Mouse (Mus musculus): Measurements from ENCODE around the gene Ifnl2. TPM values are rescaled to one million over a fixed set of nuclear protein-coding genes. Genes with fewer than 3 reads are reported as not detected.
"Not testable (repeated sequence)": the region's sequence is repeated elsewhere in the genome, so short reads cannot be mapped to it uniquely, and the experiment has no call there.

Ifnl2 gene
- polyA plus RNA-seq (2012): not detected in 2 replicates

DNA sequence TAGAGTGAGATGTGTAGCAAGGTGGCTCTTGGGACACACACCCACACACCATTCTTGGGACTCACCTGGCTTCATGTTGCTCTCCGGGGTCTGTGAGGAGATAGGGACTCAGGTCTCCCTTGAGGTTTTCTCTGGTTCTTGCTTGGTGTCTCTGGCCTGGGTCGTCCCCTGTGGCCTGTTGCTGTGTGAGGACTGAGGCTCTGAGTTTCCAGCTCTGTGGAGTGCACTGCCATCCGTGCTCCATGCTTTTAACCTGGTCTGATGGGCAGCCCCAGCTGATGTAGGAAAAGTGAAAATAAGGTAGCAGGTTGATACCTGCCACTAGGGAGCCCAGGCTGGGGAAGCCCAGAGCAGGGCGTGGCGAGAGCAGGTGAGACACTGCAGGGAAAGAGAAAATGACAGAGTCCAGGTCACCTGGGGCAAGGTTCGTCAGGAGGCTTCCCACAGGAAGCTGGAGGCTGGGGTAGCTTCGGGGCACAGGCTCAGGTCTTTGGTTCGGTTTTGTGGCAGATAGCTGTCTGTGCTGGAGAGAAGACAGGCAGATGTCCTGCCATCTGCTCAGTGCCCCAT is at the start of gene Ifnl2:
Gene Ifnl2 (minus strand): TSS at position 51 of the 570 bp plus-strand sequence.
- TF ChIP-seq GATA1 (IDR thresholded peaks at IDR 0.05; ENCODE audit: low read length): not testable (repeated sequence)

DNA sequence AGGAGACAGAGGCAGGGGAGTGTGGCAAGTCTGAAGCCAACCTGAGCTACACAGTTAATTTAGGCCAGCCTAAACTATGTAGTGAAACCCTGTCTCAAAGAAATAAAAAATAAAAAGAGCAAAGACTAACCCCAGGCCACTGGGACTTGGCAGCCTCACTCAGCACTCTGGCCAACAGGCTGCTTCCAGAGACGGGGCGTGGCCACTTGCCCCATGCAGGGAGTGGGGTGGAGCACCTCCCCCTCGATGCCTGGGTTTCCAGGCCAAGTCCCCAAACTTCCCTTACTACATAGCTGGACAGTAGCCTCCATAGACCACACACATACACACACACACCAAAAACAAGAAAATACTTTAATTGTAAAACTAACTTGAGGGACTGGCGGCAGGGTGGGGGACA is 48.2 kb upstream of the Ifnl2 start:
- TF ChIP-seq GATA1 (IDR thresholded peaks at IDR 0.05; ENCODE audit: low read length): no peak

DNA sequence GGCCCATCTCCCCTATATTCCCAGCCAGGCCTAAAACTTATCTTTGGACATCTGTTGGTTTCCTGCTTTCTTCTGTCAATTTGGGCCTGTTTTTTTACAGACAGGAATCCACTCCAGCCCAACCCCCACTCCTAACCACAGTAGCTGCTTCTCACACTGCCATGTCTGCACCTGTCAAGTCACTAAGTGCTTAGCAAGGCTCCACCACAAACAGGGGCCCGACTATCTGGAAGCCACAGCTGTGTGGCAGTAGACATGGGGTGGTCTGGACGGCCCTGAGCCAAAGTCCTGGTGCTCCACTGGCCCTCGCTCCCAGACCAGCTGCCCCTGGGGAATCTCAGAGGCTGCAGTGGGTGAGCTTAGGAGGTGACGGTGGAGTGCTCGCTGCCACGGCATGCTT is 47.5 kb upstream of the Ifnl2 start:
- no peak for TF ChIP-seq GATA1 (IDR thresholded peaks at IDR 0.05; ENCODE audit: low read length)

DNA sequence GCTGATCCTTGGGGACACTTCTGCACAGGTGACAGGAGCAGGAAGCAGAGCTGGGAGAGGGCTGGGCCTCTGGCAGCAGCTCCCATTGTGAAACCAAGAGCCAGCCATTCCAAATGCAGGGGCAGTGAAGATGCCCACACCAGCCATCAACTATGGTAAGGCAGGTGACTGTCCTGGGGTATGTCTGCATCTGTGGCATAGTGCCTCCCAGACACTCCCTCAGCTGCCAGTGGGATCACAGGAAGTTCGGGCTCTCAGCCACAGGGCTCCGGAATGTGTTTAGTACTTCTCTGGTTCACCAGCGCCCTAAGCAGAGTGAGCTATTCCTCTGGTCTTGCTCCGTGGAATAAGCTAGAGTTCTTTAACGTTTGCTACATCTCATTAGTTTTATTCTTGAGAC is 46.8 kb upstream of the Ifnl2 start:
- TF ChIP-seq GATA1 (IDR thresholded peaks at IDR 0.05; ENCODE audit: low read length): no peak

DNA sequence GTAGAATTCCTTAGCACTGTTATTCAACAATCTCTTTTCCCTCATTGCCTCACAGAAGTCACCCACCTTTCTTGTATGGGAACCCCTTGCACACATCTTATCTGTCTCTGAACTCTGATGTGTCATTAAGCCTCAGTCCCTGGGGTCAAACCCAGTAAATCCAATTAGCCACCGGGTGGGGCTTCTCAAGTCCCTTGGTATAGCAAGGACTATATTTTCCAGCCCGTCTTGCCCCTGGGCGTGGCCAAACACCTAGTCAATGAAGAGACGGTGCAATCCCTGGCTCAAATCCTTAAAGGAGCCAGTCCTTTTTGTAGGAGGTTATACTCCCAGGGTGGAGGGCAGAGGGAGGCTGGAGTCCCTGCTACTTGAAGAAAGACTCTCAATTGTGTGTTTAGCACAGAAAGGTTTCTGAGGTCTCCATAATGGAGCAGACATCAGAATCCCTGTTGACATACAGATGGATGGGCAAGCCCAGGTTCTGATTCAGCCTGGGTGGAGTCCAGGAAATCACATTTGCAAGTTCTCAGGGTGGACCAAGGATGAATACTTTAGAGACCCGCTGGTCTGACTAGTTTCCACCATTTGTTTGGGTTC is 45.8 kb upstream of the Ifnl2 start:
- TF ChIP-seq GATA1 (IDR thresholded peaks at IDR 0.05; ENCODE audit: low read length): no peak

DNA sequence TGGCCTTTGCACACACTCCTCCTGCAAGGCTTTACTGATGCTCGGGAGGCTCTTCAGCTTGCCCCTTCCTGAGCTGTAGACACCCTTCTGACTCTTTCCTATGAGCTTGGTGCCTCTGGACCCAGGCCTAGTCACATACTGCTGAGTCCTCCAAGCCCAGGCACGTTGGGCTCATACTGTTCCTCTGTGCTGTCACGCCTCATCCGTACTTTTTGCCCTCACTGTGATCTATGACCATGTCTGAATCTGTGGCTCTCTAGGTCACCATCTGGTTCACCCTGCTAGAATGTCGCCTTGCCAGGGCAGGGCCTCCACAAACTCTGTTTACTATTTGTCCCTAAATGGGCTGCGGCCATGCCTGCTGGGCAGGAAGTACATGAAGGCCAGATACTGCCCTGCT is 42.8 kb upstream of the Ifnl2 start:
- no peak for TF ChIP-seq GATA1 (IDR thresholded peaks at IDR 0.05; ENCODE audit: low read length)

DNA sequence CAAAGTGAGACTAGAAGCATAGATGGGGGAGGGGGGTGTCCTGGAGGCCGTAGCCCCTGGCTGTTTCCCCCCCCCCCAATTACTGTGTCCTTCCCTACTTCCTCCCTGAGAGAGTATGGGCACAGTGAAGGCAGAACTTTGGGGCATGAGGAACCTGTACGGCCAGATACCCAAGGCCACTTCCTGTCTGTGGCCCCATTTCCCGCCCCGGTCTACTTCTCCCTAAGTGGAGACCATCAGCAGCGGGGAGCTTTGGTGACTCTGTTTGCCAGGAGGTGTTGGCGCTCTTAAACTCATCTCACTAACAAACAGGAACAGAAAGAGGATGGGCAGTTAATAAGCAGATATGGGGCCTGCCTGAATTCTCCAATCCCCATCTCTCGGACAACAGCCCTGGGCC is 37.4 kb upstream of the Ifnl2 start:
- no peak for TF ChIP-seq GATA1 (IDR thresholded peaks at IDR 0.05; ENCODE audit: low read length)

DNA sequence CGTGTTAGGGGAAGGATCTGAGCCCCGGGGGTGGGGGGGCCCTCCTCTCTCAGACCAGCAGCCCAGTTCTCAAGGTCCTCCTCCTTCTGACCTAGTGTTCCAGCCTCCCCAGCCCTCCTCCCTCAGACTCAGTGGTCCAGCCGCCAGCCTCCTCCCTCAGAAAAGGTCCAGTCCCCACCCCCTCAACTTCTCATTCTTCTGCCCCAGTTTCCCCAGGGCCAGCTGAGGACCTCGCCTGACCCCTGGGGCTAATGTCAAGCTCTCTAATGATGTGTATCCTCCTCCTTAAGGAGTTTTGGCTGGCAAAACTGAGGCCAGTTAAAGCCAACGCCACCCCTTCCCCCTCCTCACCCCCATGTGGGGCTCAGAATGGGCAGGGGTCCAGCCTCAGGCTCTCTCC is 36.9 kb upstream of the Ifnl2 start, which contains the start of gene Nccrp1:
Gene Nccrp1 (minus strand): TSS at position 101 of the 400 bp plus-strand sequence.
- TF ChIP-seq GATA1 (IDR thresholded peaks at IDR 0.05; ENCODE audit: low read length): no peak

DNA sequence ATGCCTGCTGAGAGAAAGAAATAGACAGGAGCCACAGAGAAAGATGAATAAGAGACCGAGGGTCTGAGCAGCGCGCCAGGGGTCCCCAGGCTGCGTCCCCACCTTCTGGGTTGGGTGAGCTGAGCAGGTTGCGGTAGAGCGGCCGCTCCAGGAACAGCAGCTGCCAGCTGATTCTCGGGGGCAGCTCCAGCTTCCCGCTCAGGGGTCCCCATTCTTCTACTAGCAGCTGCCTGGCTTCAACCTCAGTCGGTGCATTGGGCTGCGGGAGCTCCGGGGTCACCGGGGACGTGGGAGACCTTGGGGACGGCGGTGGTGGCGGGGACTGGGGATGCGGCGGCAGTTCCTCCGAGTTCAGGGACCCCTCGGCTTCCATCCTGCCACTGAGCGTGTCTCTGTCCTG is 36.4 kb upstream of the Ifnl2 start:
- no peak for TF ChIP-seq GATA1 (IDR thresholded peaks at IDR 0.05; ENCODE audit: low read length)

DNA sequence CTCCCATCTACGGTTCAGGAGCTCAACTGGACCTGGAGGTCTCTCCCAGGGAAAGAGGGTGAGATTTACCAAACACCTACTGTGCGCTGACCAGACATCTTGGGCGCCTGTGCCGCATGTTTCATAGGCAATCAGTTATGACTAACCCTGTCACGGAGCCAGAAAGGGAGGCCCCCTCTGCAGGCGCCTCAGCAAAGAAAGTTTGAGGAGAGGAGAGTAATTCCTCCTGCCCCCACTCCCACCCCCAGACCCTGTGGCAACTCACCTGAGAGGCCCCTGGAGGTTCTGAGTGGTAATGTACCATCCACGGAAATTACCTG is 35.6 kb upstream of the Ifnl2 start:
- no peak for TF ChIP-seq GATA1 (IDR thresholded peaks at IDR 0.05; ENCODE audit: low read length)

DNA sequence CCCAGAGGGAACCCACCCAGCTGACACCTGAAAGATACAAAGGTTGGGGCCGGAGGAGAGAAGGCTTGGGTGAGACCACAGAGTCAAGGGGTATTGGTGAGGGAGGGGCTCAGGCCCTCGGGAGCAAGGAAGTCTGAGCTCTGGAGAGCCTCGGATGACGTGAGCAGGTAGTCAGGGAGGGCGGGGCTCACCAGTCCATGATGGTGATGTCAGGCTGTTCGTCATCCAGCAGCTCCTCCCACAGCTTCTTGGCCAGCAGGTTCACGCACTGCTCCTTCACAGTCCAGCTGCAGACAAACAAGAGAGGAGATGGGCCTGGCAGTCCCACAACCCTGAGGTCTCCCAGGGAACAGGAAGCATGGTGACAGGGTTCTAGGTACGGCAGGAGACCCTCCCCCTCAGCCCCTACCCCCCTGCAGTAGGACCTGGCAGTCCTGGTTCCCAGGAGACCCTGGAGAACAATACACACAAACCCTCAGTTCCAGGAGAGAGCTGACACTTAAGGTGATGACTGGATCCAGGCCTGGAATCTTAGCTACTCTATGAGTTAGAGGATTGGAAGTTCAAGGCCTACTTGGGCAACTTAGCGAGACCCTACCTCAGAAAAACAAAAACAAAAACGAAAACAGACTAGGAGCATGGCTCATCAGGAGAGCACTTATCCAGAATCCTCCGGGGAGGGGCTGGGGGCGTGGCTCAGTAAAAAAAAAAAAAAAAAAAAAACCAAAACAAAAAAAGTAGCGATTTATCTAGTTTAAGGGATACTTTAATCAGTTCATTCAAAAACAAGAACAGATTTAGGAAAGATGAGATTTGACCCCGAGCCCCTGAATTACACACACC is 35.0 kb upstream of the Ifnl2 start:
- TF ChIP-seq GATA1 (IDR thresholded peaks at IDR 0.05; ENCODE audit: low read length): no peak

DNA sequence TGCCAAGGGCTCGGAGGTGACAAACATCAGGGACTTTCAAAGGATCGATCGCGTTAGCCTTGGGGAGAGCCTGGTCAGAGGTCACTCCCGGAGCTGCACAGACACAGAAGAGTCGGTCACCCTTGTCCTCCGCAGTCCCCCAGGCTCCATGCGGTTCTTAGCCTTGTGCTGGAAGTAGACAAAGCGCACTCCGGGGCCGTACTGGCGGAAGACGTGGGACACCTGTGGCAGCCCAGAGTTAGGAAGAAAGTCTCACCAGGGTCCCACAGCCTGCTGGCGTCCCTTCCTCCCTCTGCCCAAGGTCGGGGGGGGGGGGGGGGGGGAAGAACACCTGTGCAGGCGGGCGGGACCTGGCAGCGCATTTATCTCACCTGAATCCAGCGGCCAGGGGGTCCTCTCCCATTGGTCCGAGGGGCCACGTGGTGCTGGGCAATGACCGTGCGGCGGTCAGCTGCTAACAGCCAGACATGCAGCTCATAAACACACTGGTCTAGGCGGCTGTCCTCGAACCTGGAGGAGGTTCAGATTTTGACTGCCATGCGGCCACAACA is 33.9 kb upstream of the Ifnl2 start:
- TF ChIP-seq GATA1 (IDR thresholded peaks at IDR 0.05; ENCODE audit: low read length): no peak

DNA sequence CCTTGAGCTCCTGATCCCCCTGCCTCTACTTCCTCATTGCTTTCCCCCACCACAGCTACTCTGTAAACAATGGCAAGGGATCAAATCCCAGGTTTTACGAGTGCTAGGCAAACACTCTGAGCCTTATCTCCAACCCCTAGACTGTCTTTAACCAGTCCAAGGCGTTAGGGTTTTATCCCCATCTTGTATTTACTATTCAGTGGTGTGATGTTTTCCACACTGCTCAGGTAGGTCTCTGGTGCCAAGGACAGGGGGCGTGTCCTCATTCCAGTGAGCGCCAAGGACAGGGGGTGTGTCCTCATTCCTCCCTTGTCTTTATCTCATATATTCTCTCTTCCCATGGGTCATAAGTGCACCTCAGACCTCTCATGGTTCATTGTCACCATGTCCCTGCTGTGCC is 30.3 kb upstream of the Ifnl2 start, which contains the start of gene Sycn:
Gene Sycn (plus strand): TSS at position 360 of the 400 bp plus-strand sequence.
- no peak for TF ChIP-seq GATA1 (IDR thresholded peaks at IDR 0.05; ENCODE audit: low read length)

DNA sequence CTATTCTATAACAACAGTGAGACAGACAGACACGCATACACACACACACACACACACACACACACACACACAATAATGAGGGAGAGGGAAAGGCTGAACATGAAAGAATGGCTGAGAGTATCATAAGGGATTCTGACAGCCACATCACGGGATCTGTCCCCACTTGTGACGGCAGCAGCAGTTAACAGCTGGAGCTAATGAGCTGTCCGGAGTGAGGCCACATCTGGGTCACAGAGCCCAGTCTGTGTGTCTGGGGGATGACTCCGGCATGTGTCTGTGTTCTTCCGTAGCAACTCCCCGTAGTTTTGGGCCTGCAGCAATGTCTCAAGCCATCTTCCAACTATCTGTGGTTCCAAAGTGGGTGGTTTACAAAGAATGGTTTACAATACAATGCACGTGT is 21.8 kb upstream of the Ifnl2 start:
- no peak for TF ChIP-seq GATA1 (IDR thresholded peaks at IDR 0.05; ENCODE audit: low read length)

DNA sequence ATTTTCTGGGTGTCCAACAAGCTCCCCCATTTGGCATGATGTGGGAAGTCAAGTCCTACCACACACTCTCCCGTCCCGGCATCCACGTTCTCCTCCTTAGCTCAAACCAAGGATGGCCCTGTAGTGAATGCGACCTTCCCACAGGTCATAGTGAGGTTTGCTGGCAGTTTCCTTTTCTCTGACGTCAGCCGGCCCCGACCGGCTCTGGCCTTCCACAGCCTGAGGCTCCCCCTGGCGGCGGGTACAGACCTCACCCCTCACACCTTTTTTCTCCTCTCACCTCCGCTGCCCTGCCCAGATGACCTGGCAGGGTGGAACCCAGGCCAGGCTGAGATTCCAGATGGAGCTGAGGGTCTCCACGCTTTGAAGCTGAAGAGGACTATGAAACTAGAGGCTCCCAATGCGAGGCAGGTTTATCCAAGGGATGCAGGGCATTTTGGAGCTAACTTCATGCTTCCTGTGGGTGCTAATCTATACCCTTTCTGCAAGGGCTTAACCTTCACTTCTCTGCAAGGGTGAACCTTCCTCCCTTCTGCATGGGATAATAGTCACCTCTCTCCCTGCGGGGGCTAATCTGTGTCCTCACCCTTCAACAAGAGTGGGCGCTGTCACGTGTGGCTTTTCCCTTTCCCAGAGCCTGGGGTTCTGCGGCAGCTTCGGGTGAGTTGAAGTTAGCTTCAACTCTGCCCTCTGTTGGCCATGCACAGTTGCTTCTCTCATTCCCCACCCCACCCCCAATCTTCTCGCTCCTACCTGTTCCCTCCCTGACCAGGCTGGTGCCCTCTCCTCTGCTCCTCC is 17.9 kb upstream of the Ifnl2 start:
- TF ChIP-seq GATA1 (IDR thresholded peaks at IDR 0.05; ENCODE audit: low read length): no peak

DNA sequence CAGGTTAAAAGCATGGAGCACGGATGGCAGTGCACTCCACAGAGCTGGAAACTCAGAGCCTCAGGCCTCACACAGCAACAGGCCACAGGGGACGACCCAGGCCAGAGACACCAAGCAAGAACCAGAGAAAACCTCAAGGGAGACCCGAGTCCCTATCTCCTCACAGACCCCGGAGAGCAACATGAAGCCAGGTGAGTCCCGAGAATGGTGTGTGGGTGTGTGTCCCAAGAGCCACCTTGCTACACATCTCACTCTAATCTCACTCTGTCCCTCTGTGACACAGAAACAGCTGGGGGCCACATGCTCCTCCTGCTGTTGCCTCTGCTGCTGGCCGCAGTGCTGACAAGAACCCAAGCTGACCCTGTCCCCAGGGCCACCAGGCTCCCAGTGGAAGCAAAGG is 12.3 kb upstream of the Ifnl2 start, which contains the start of gene Ifnl3:
Gene Ifnl3 (plus strand): TSS at position 301 of the 400 bp plus-strand sequence.
- TF ChIP-seq GATA1 (IDR thresholded peaks at IDR 0.05; ENCODE audit: low read length): not testable (repeated sequence)
